Mouse (Mus musculus): Measurements from ENCODE around the gene Errfi1. TPM values are rescaled to one million over a fixed set of nuclear protein-coding genes. Genes with fewer than 3 reads are reported as not detected.
A peak's percentile ranks its signal among the peaks of the same experiment; 100 is the strongest.

The Errfi1 gene
- polyA plus RNA-seq, 1 experiment from 2014 or later: 24.3 TPM

DNA sequence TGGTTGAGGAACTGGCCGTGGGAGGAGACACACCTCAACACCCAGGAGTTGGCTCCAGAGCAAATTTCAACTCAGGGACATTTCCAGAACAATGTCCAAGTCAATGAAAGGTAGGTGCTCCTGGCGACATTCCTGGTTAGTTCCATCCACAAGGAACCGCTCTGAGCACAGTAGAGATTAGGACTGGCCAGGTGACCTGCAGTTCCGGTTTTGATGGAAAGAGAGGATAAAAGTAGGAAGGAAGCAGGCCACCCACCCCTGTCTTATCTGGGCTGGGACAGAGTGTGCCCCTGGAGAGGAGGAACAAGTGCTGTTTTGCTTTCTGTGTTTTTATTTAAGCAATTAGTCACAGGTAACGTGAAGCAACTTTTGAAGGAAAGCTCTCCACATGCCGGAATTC is 28.8 kb upstream of the Errfi1 start:
- Histone ChIP-seq H3K27ac (no peak overlapping the region), H3K9ac (no peak overlapping the region), H3K4me2 (replicated peaks) (no peak overlapping the region), H3K27me3 (no peaks in the 10 kb centered on the region), H3K36me3 (no peaks in the 10 kb centered on the region), H3K4me3 (no peak overlapping the region), H3K9me3 (no peaks in the 10 kb centered on the region), H3K4me1 (peaks cover 63% of the 10 kb centered on the region)
- 38% methylated on average over 6 of the region's 6 CpGs for WGBS
- no peak for ATAC-seq (ENCODE audit: low FRiP score, low read depth)

DNA sequence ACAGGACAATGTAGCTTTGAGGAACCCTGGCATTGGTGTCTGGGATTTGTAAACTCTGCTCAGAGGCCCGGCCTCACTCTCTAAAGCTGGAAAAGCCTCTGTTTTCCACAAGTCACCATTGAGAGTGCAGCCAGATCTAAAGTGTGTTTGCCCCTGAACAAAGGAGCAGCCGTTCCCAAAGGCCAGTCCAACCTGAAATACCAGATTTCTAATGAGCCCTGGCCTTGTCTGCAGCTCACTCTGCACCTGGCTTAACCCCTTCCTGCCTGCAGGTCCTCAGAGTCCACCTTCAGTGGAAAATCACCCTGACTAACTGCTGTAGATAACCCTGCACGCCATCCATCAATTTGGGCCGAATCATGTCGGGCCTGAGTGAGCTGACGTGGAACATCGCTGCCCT is 28.2 kb upstream of the Errfi1 start:
- no peaks in the 10 kb centered on the region for H3K27me3 ChIP-seq
- no peak overlapping the region for H3K9ac ChIP-seq
- ATAC-seq (ENCODE audit: low FRiP score, low read depth): no peak
- H3K36me3 ChIP-seq: no peaks in the 10 kb centered on the region
- H3K9me3 ChIP-seq: no peaks in the 10 kb centered on the region
- H3K4me2 ChIP-seq (replicated peaks): no peak overlapping the region
- H3K4me3 ChIP-seq: no peak overlapping the region
- H3K27ac ChIP-seq: peak overlapping the region; percentile 15; the same call in 1 of the 2 replicates
- 19% methylated on average over 7 of the region's 7 CpGs for WGBS
- H3K4me1 ChIP-seq: peaks cover 63% of the 10 kb centered on the region

GRCm38 (mm10) chr4:150831321-150831720 is 22.4 kb upstream of the Errfi1 start:
- Histone ChIP-seq H3K9ac (no peak overlapping the region), H3K4me3 (no peak overlapping the region), H3K27ac (no peak overlapping the region), H3K4me2 (replicated peaks) (no peak overlapping the region), H3K36me3 (no peaks in the 10 kb centered on the region), H3K27me3 (no peaks in the 10 kb centered on the region), H3K9me3 (no peaks in the 10 kb centered on the region), H3K4me1 (peaks cover 30% of the 10 kb centered on the region)
- WGBS: 72% methylated on average over 3 of the region's 3 CpGs
- no peak for ATAC-seq (ENCODE audit: low FRiP score, low read depth)

GRCm38 (mm10) chr4:150831941-150832340 is 21.8 kb upstream of the Errfi1 start:
- no peak for ATAC-seq (ENCODE audit: low FRiP score, low read depth)
- no peaks in the 10 kb centered on the region for H3K9me3 ChIP-seq
- WGBS: 92% methylated on average over 6 of the region's 6 CpGs

GRCm38 (mm10) chr4:150835163-150835562 is 18.6 kb upstream of the Errfi1 start:
- Histone ChIP-seq H3K27me3 (no peaks in the 10 kb centered on the region), H3K4me3 (no peak overlapping the region), H3K27ac (no peak overlapping the region), H3K9me3 (no peaks in the 10 kb centered on the region), H3K4me2 (replicated peaks) (no peak overlapping the region), H3K36me3 (no peaks in the 10 kb centered on the region), H3K4me1 (0 out of 2 replicates have a peak, but pooled peaks cover 7% of the 10 kb centered on the region), H3K9ac (no peak overlapping the region)
- WGBS: 89% methylated on average over 5 of the region's 5 CpGs
- ATAC-seq (ENCODE audit: low FRiP score, low read depth): no peak

More at GRCm38 (mm10) chr4:150831941-150832340, 21.8 kb upstream of the Errfi1 start:
- H3K4me1 ChIP-seq: peaks cover 27% of the 10 kb centered on the region
- no peaks in the 10 kb centered on the region for H3K36me3 ChIP-seq
- no peaks in the 10 kb centered on the region for H3K27me3 ChIP-seq
- no peak overlapping the region for H3K27ac ChIP-seq
- H3K9ac ChIP-seq: no peak overlapping the region
- no peak overlapping the region for H3K4me3 ChIP-seq
- no peak overlapping the region for H3K4me2 ChIP-seq (replicated peaks)

GRCm38 (mm10) chr4:150836258-150836657 is 17.5 kb upstream of the Errfi1 start:
- Histone ChIP-seq H3K9me3 (no peaks in the 10 kb centered on the region), H3K27me3 (no peaks in the 10 kb centered on the region), H3K9ac (no peak overlapping the region), H3K4me2 (replicated peaks) (no peak overlapping the region), H3K4me3 (no peak overlapping the region), H3K4me1 (0 out of 2 replicates have a peak, but pooled peaks cover 7% of the 10 kb centered on the region), H3K36me3 (no peaks in the 10 kb centered on the region), H3K27ac (no peak overlapping the region)
- ATAC-seq (ENCODE audit: low FRiP score, low read depth): no peak
- 88% methylated on average over 13 of the region's 13 CpGs for WGBS

DNA sequence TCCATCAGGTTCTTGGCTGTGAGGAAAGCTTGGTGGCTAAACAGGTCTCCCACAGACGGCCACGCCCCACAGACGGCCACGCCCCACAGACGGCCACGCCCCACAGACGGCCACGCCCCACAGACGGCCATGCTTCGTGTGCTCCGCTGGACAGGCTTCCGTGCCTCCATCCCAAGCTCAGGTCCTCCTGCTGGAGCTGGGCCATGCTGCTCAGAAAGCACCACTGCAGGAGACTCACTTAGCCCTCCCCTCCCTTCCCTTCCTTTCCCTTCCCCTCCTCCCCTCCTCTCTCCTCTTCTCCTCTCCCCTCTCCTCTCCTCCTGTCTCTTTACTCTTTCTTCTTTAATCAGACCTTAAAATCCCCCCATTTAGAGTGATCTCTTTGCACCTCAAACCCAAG is 16.8 kb upstream of the Errfi1 start:
- no peaks in the 10 kb centered on the region for H3K9me3 ChIP-seq
- 0 out of 2 replicates have a peak, but pooled peaks cover 7% of the 10 kb centered on the region for H3K4me1 ChIP-seq
- H3K9ac ChIP-seq: no peak overlapping the region
- no peak overlapping the region for H3K4me3 ChIP-seq
- H3K36me3 ChIP-seq: no peaks in the 10 kb centered on the region
- no peak overlapping the region for H3K4me2 ChIP-seq (replicated peaks)
- no peak for ATAC-seq (ENCODE audit: low FRiP score, low read depth)
- no peak overlapping the region for H3K27ac ChIP-seq
- H3K27me3 ChIP-seq: no peaks in the 10 kb centered on the region
- WGBS: 91% methylated on average over 12 of the region's 12 CpGs

- 72% methylated on average over 6 of the region's 6 CpGs for WGBS
- ATAC-seq (ENCODE audit: low FRiP score, low read depth): no peak
- H3K27ac ChIP-seq: no peak overlapping the region
- H3K9ac ChIP-seq: no peak overlapping the region
- H3K4me2 ChIP-seq (replicated peaks): no peak overlapping the region
- no peaks in the 10 kb centered on the region for H3K9me3 ChIP-seq
- 0 out of 2 replicates have a peak, but pooled peaks cover 7% of the 10 kb centered on the region for H3K4me1 ChIP-seq
- no peaks in the 10 kb centered on the region for H3K27me3 ChIP-seq
- no peak overlapping the region for H3K4me3 ChIP-seq
- no peaks in the 10 kb centered on the region for H3K36me3 ChIP-seq
Observed at GRCm38 (mm10) chr4:150837458-150837857, 16.3 kb upstream of the Errfi1 start.

GRCm38 (mm10) chr4:150842045-150842444 is 11.7 kb upstream of the Errfi1 start:
- no peak for ATAC-seq (ENCODE audit: low FRiP score, low read depth)
- no peak overlapping the region for H3K4me3 ChIP-seq
- H3K27ac ChIP-seq: no peak overlapping the region
- no peaks in the 10 kb centered on the region for H3K36me3 ChIP-seq
- H3K9ac ChIP-seq: no peak overlapping the region
- H3K4me2 ChIP-seq (replicated peaks): no peak overlapping the region
- H3K9me3 ChIP-seq: no peaks in the 10 kb centered on the region
- no peaks in the 10 kb centered on the region for H3K27me3 ChIP-seq
- 75% methylated on average over 5 of the region's 5 CpGs for WGBS
- no peaks in the 10 kb centered on the region for H3K4me1 ChIP-seq

- 88% methylated on average over 7 of the region's 7 CpGs for WGBS
- ATAC-seq (ENCODE audit: low FRiP score, low read depth): no peak
Observed at GRCm38 (mm10) chr4:150843181-150843580, 10.5 kb upstream of the Errfi1 start.

DNA sequence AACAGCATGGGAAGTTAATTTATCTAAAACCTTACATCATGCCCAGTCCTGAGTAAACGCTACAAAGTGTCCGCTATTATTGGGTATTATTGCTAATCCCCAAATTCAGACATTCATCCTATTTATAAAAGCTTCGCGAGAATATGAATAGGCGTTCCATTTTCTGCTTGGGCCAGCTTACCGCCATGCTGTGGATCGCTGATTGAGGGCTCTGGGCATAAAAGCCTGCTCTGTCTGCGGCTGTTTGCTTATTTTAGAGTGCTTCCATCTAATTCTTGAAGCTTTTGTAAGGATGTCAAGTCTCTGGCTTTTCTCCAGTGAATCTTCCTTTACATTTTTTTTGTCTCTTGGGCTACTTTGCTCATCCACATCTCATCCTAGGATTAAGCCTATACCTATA is 7.4 kb upstream of the Errfi1 start:
- no peak overlapping the region for H3K9ac ChIP-seq
- peaks cover 8% of the 10 kb centered on the region; the same call in 1 of the 2 replicates for H3K4me1 ChIP-seq
- no peak overlapping the region for H3K27ac ChIP-seq
- H3K27me3 ChIP-seq: no peaks in the 10 kb centered on the region
- ATAC-seq (ENCODE audit: low FRiP score, low read depth): no peak
- H3K36me3 ChIP-seq: no peaks in the 10 kb centered on the region
- no peak overlapping the region for H3K4me3 ChIP-seq
- no peaks in the 10 kb centered on the region for H3K9me3 ChIP-seq
- WGBS: 87% methylated on average over 8 of the region's 8 CpGs
- H3K4me2 ChIP-seq (replicated peaks): no peak overlapping the region

More at GRCm38 (mm10) chr4:150843181-150843580, 10.5 kb upstream of the Errfi1 start:
- Histone ChIP-seq H3K4me2 (replicated peaks) (no peak overlapping the region), H3K4me1 (no peaks in the 10 kb centered on the region), H3K27me3 (no peaks in the 10 kb centered on the region), H3K9ac (no peak overlapping the region), H3K36me3 (no peaks in the 10 kb centered on the region), H3K4me3 (no peak overlapping the region), H3K9me3 (no peaks in the 10 kb centered on the region), H3K27ac (no peak overlapping the region)

DNA sequence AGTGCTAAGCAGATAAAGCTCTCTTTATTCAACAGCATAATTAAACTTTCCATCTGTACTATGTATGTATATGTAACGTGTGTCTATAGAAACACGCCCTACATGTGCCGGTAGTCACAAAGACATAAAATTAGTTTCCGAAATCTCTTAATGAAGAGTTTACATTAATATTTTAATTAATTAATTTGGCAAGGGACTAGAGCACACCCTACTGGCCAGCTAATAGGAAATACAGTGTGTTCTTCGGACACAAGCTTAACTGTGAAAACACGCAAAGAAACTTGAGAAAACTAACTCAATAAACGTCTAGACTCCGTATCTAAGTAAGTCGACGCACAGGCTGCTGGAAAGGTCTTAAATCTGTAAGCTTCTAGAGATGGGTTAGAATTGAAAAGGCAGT is 3.8 kb upstream of the Errfi1 start:
- ATAC-seq (ENCODE audit: low FRiP score, low read depth): no peak
- Histone ChIP-seq H3K9ac (no peak overlapping the region), H3K4me2 (replicated peaks) (no peak overlapping the region), H3K27ac (no peak overlapping the region), H3K9me3 (no peaks in the 10 kb centered on the region), H3K4me3 (no peak overlapping the region), H3K4me1 (peaks cover 18% of the 10 kb centered on the region), H3K27me3 (no peaks in the 10 kb centered on the region), H3K36me3 (no peaks in the 10 kb centered on the region)
- 54% methylated on average over 10 of the region's 10 CpGs for WGBS

DNA sequence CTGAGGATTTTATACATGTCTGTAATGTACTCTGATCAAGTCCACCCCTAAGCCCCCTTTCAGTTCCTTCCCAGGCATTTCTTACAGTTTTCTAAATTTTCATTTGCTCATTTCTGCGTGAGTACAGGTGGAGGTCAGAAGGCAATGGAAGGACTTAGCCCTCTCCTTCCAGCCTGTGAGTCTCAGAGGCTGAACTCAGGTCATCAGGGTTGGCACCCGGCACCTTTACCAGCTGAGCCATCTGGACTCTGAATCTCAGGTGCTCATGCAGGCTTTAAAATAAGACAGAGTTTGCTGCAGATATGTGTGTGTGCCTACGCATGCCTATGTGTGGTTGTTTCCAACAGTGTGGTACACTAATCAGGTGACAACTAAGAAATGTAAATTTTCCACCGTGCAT is 2.8 kb upstream of the Errfi1 start:
- H3K27me3 ChIP-seq: no peaks in the 10 kb centered on the region
- H3K9ac ChIP-seq: no peak overlapping the region
- H3K9me3 ChIP-seq: no peaks in the 10 kb centered on the region
- no peak overlapping the region for H3K4me3 ChIP-seq
- no peak for ATAC-seq (ENCODE audit: low FRiP score, low read depth)
- H3K36me3 ChIP-seq: no peaks in the 10 kb centered on the region
- 90% methylated on average over 4 of the region's 4 CpGs for WGBS
- H3K4me1 ChIP-seq: peaks cover 21% of the 10 kb centered on the region
- H3K27ac ChIP-seq: no peak overlapping the region
- H3K4me2 ChIP-seq (replicated peaks): no peak overlapping the region
